Comparison of ENCODE assay signal across 8 mouse cellular contexts in genomic region chr15:9120081-9120480, GRCm38 (mm10). TPM values are rescaled to one million over a fixed set of nuclear protein-coding genes. Genes with fewer than 3 reads are reported as not detected.
A peak's percentile ranks its signal among the peaks of the same experiment; 100 is the strongest.
DNase-seq lines count a peak whose midpoint lies in the region; TF ChIP-seq lines count a peak whose summit lies in the region.

No protein-coding gene starts in this region.

- 97% methylated on average over 2 of the region's 2 CpGs for WGBS in heart, adult 2 months
- 94% methylated on average over 2 of the region's 2 CpGs for WGBS in heart, embryonic 10.5 days

- no peak overlapping the region for H3K4me3 ChIP-seq in heart, adult 2 months
- H3K4me3 ChIP-seq in heart, embryonic 10.5 days, result no peak overlapping the region

- TF ChIP-seq POLR2A in heart, adult 2 months (IDR thresholded peaks at IDR 0.05; ENCODE audit: insufficient read depth, low read depth, low read length), result no peak

- TF ChIP-seq EP300 in heart, adult 2 months (IDR thresholded peaks at IDR 0.05; ENCODE audit: insufficient read depth, low read depth, low read length), result peak; percentile 86

- H3K4me1 ChIP-seq in heart, adult 2 months (ENCODE audit: control insufficient read depth, insufficient read depth, low read length), result no peaks in the 10 kb centered on the region
- no peaks in the 10 kb centered on the region for H3K4me1 ChIP-seq in heart, embryonic 10.5 days

- no peak for TF ChIP-seq CTCF in heart, adult 2 months (IDR thresholded peaks at IDR 0.05)

- no peak overlapping the region for H3K9ac ChIP-seq in heart, adult 2 months (ENCODE audit: low read depth, low read length)

- H3K36me3 ChIP-seq in heart, adult 2 months (ENCODE audit: control insufficient read depth, insufficient read depth, low read length), result no peaks in the 10 kb centered on the region
- peaks cover 93% of the 10 kb centered on the region for H3K36me3 ChIP-seq in heart, embryonic 10.5 days

- no peaks in the 10 kb centered on the region for H3K27me3 ChIP-seq in heart, adult 2 months (ENCODE audit: control insufficient read depth, insufficient read depth, low read length)
- no peaks in the 10 kb centered on the region for H3K27me3 ChIP-seq in heart, embryonic 10.5 days (ENCODE audit: insufficient read depth, poor library complexity, severe bottlenecking)

- no peaks in the 10 kb centered on the region for H3K9me3 ChIP-seq in heart, embryonic 10.5 days

- peak; percentile 37 to 45 for DNase-seq in heart, adult 2 months
- DNase-seq in heart, embryonic 10.5 days (ENCODE audit: low spot score), result no peak
- DNase-seq in MEL-GATA-1-ER (ENCODE audit: extremely low read depth, low read depth), result peak; percentile 33
- peak; percentile 38 for DNase-seq in cerebellum, adult 8-10 months
- peak; percentile 64 for DNase-seq in forelimb bud, embryonic 11.5 days (ENCODE audit: low read depth, low spot score)
- DNase-seq in kidney, postnatal 4 days, result peak; percentile 47 to 66
- peak; percentile 47 for DNase-seq in lung, postnatal 25 days (ENCODE audit: low spot score)
- peak; percentile 27 for DNase-seq in right cerebral cortex, postnatal 25 days

- no peak overlapping the region for H3K27ac ChIP-seq in heart, adult 2 months
- H3K27ac ChIP-seq in heart, embryonic 10.5 days, result no peak overlapping the region

- no peaks in the 10 kb centered on the region for H3K79me2 ChIP-seq in heart, adult 2 months (replicated peaks; ENCODE audit: control insufficient read depth, insufficient read depth, low read length)

- intact Hi-C loops in heart, adult 2 months (cut with DNase I), result no loop called here

RNA-seq across cellular contexts. Expression of gene Lmbrd2, which starts 20.3 kb away (rescaled TPM):
- total RNA-seq in heart, adult 2 months (2021), result 10 to 100 TPM; 12.4 to 14.0 TPM
- polyA plus RNA-seq in heart, adult 2 months (2012; rRNA removed), result 5.5 and 12.2 TPM in 2 replicates
- polyA plus RNA-seq in heart, embryonic 10.5 days (2016; fragmentation: Nextera tagmentation; extraction: Ambion mirVana), result 2.1 and 2.2 TPM in 2 replicates

RNA-seq across cellular contexts. Expression of gene Skp2, which starts 35.1 kb away (rescaled TPM):
- under 1 TPM; 0.50 to 0.73 TPM for total RNA-seq in heart, adult 2 months (2021)
- 0.57 and 0.70 TPM in 2 replicates for polyA plus RNA-seq in heart, adult 2 months (2012; rRNA removed)
- polyA plus RNA-seq in heart, embryonic 10.5 days (2016; fragmentation: Nextera tagmentation; extraction: Ambion mirVana), result 58.1 and 76.3 TPM in 2 replicates

RNA-seq across cellular contexts. Expression of gene Nadk2, which starts 49.0 kb away (rescaled TPM):
- total RNA-seq in heart, adult 2 months (2021), result 10 to 100 TPM; 61.4 to 74.8 TPM
- polyA plus RNA-seq in heart, adult 2 months (2012; rRNA removed), result 20.9 and 47.6 TPM in 2 replicates
- polyA plus RNA-seq in heart, embryonic 10.5 days (2016; fragmentation: Nextera tagmentation; extraction: Ambion mirVana), result 54.9 and 61.9 TPM in 2 replicates

Comparison
In these comparisons a context has a peak if more than half of its experiments do, and no peak if none do; other contexts are left out.
1. RNA of gene Skp2, which starts 35.1 kb away (polyA plus RNA-seq): 58.1 to 76.3 TPM in heart, embryonic 10.5 days; 0.57 to 0.70 TPM in heart, adult 2 months; every median in the first group is over 10 times any median in the second.